Mouse (Mus musculus) limb, embryonic 14.5 days (tissue): ENCODE data around the gene Ppp2r5c. TPM values are rescaled to one million over a fixed set of nuclear protein-coding genes. Genes with fewer than 3 reads are reported as not detected.

Source experiments
- ATAC-seq: fragments of 200-750 bp; cut with Nextera tagmentation; 2 replicates; pipeline ENCODE4 v1.8.0; 2017; ENCODE audit warnings: low read depth, moderate number of reproducible peaks, moderate TSS enrichment; ENCODE audit not compliant: low FRiP score
- DNase-seq: peaks from one replicate; pipeline ENCODE4 v3.0.0-alpha.2; 2015; ENCODE audit warnings: low spot score
- H3K27ac ChIP-seq: fragments of 300-500 bp; sonication (generic); replicated peaks from 2 replicates; pipeline ENCODE4 v1.5.1; 2014; ENCODE audit warnings: low read depth, mild to moderate bottlenecking, low read length, moderate library complexity, mixed read lengths
- H3K27me3 ChIP-seq: fragments of 300-500 bp; sonication (generic); 2 replicates; pipeline ENCODE4 v1.6.1; 2014; ENCODE audit warnings: low read length, mixed read lengths; ENCODE audit not compliant: control insufficient read depth, insufficient read depth
- H3K36me3 ChIP-seq: fragments of 300-500 bp; sonication (generic); 2 replicates; pipeline ENCODE4 v1.6.1; 2014; ENCODE audit warnings: mild to moderate bottlenecking, low read length, moderate library complexity, mixed read lengths; ENCODE audit not compliant: control insufficient read depth, insufficient read depth
- H3K4me1 ChIP-seq: fragments of 300-500 bp; sonication (generic); 2 replicates; pipeline ENCODE4 v1.6.1; 2014; ENCODE audit warnings: antibody characterized with exemption, low read length, mixed read lengths; ENCODE audit not compliant: control insufficient read depth, insufficient read depth
- H3K4me2 ChIP-seq: fragments of 300-500 bp; sonication (generic); replicated peaks from 2 replicates; pipeline ENCODE4 v1.6.1; 2014; ENCODE audit warnings: low read depth, mild to moderate bottlenecking, low read length, moderate library complexity; ENCODE audit not compliant: severe bottlenecking
- H3K4me3 ChIP-seq: fragments of 300-500 bp; sonication (generic); replicated peaks from 2 replicates; pipeline ENCODE4 v1.5.1; 2014; ENCODE audit warnings: low read length
- H3K9ac ChIP-seq: fragments of 300-500 bp; sonication (generic); 2 replicates; pipeline ENCODE4 v1.6.1; 2014; ENCODE audit warnings: mild to moderate bottlenecking, low read depth, low read length, moderate library complexity; ENCODE audit not compliant: severe bottlenecking
- H3K9me3 ChIP-seq: fragments of 300-500 bp; sonication (generic); 2 replicates; pipeline ENCODE4 v1.6.1; 2016; ENCODE audit warnings: low read length; ENCODE audit not compliant: control insufficient read depth
- POLR2A ChIP-seq: fragments of 200-500 bp; IDR thresholded peaks from 2 replicates; pipeline ENCODE4 v1.8.0; 2012; ENCODE audit warnings: inconsistent platforms, mild to moderate bottlenecking, moderate library complexity, borderline replicate concordance; ENCODE audit not compliant: insufficient read depth, insufficient read length; ENCODE audit errors: extremely low read depth
- WGBS: fragments of 180-500 bp; shearing (Covaris S2); extraction: QIAGEN DNeasy Blood & Tissue Kit; methylation state at CpG from one replicate; pipeline ENCODE4 v1.1.7; 2014; 5-methylcytosine and 5-hydroxymethylcytosine counted together
- polyA plus RNA-seq, 2 experiments: library from polyadenylated mRNA; depleted of rRNA in 1 of 2; stranded (reverse) in 1 of 2; unstranded in 1 of 2; fragments of >200 nt; fragmentation: Nextera tagmentation in 1 of 2; extraction: Ambion mirVana in 1 of 2; gene quantifications; 2 replicates each; pipeline versions ENCODE4 v1.2.1 to v1.2.3; 2012 to 2014

The Ppp2r5c gene
- polyA plus RNA-seq, 2 experiments: 75.2 to 156 TPM

GRCm38 (mm10) chr12:110598527-110598926 is 151.6 kb downstream of the Ppp2r5c start:
- no peak for TF ChIP-seq POLR2A
- H3K9me3 ChIP-seq: no peaks in the 10 kb centered on the region
- no peaks in the 10 kb centered on the region for H3K36me3 ChIP-seq
- H3K27ac ChIP-seq: no peak overlapping the region
- WGBS: 9% methylated on average over 7 of the region's 7 CpGs
- peaks cover 8% of the 10 kb centered on the region for H3K4me1 ChIP-seq
- no peaks in the 10 kb centered on the region; the same call in 1 of the 2 replicates for H3K27me3 ChIP-seq
- ATAC-seq (no peak), DNase-seq (peak; percentile 80)
- no peak overlapping the region for H3K4me2 ChIP-seq
- H3K9ac ChIP-seq: no peak overlapping the region
- no peak overlapping the region for H3K4me3 ChIP-seq

GRCm38 (mm10) chr12:110599791-110600190 is 152.9 kb downstream of the Ppp2r5c start:
- Histone ChIP-seq H3K27me3 (no peaks in the 10 kb centered on the region; the same call in 1 of the 2 replicates), H3K4me1 (peaks cover 11% of the 10 kb centered on the region), H3K9ac (no peak overlapping the region), H3K4me3 (no peak overlapping the region), H3K27ac (no peak overlapping the region), H3K36me3 (no peaks in the 10 kb centered on the region), H3K9me3 (no peaks in the 10 kb centered on the region), H3K4me2 (no peak overlapping the region)
- 61% methylated on average over 4 of the region's 4 CpGs for WGBS
- DNase-seq (no peak), ATAC-seq (no peak)
- no peak for TF ChIP-seq POLR2A

GRCm38 (mm10) chr12:110600225-110600991 is 153.5 kb downstream of the Ppp2r5c start:
- no peak for DNase-seq
- no peak for ATAC-seq
- Histone ChIP-seq H3K27me3 (no peaks in the 10 kb centered on the region; the same call in 1 of the 2 replicates), H3K4me3 (peak overlapping the region; percentile 90), H3K36me3 (no peaks in the 10 kb centered on the region), H3K27ac (no peak overlapping the region), H3K4me2 (peak overlapping the region; percentile 85), H3K9me3 (no peaks in the 10 kb centered on the region), H3K4me1 (peaks cover 11% of the 10 kb centered on the region), H3K9ac (peak overlapping the region; percentile 92; the same call in 1 of the 2 replicates)
- WGBS: 52% methylated on average over 13 of the region's 13 CpGs
- no peak for TF ChIP-seq POLR2A

GRCm38 (mm10) chr12:110601241-110602218 is 154.6 kb downstream of the Ppp2r5c start, which contains the start of gene Dync1h1:
Gene Dync1h1 (plus strand): TSS chr12:110601452.
- no peaks in the 10 kb centered on the region for H3K36me3 ChIP-seq

GRCm38 (mm10) chr12:110606161-110606560 is 159.2 kb downstream of the Ppp2r5c start:
- DNase-seq (no peak), ATAC-seq (no peak)
- Histone ChIP-seq H3K9me3 (no peaks in the 10 kb centered on the region), H3K4me3 (no peak overlapping the region), H3K4me2 (no peak overlapping the region), H3K27me3 (no peaks in the 10 kb centered on the region), H3K9ac (no peak overlapping the region), H3K27ac (no peak overlapping the region), H3K36me3 (peaks cover 4% of the 10 kb centered on the region), H3K4me1 (peaks cover 11% of the 10 kb centered on the region)
- TF ChIP-seq POLR2A: no peak
- WGBS: 93% methylated on average over 3 of the region's 3 CpGs

More at GRCm38 (mm10) chr12:110601241-110602218, 154.6 kb downstream of the Ppp2r5c start, which contains the start of gene Dync1h1:
- Histone ChIP-seq H3K4me2 (peak within 1 kb of the TSS; percentile 85), H3K9me3 (no peaks in the 10 kb centered on the region), H3K4me1 (peaks cover 11% of the 10 kb centered on the region), H3K4me3 (peak within 1 kb of the TSS; percentile 90), H3K27me3 (no peaks in the 10 kb centered on the region; the same call in 1 of the 2 replicates), H3K27ac (peak within 1 kb of the TSS; percentile 93), H3K9ac (peak within 1 kb of the TSS; percentile 92)
- peak; percentile 94 for DNase-seq
- peak; percentile 95 for TF ChIP-seq POLR2A
- peak; percentile 92 for ATAC-seq
- under 1% methylated on average over 82 of the region's 105 CpGs for WGBS
